Mouse (Mus musculus): ENCODE measurements around the gene Cdk2ap2. TPM values are rescaled to one million over a fixed set of nuclear protein-coding genes. Genes with fewer than 3 reads are reported as not detected.

Gene Cdk2ap2
- total RNA-seq, 2 experiments from 2014 or later: 34.5 to 37.8 TPM

DNA sequence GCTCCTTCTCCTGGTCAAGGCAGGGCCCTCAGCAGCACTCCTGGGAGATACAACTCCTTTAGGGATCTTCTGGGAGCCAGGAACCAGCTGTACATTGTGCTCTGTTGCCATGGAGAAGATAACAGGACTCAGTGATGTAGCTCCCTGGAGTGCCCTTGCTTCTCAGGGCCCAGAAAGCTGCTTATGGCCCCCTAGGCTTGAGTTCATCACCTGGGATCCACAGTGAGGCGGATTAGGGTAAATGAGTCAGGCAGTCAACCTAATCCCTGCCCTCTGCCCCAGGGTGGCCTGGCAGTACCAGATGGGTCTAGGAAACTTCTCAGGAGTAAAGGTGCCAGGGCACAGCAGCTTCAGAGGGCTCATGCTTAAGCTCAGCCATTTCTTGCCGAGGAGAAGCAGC lies 42.5 kb downstream of the Cdk2ap2 start, which contains the start of gene Gpr152:
Gpr152 (plus strand) TSS at position 342 of the 400 bp plus-strand sequence.
- no peak for DNase-seq

GRCm38 (mm10) chr19:4140147-4140546 lies 43.2 kb downstream of the Cdk2ap2 start:
- DNase-seq: no peak

DNA sequence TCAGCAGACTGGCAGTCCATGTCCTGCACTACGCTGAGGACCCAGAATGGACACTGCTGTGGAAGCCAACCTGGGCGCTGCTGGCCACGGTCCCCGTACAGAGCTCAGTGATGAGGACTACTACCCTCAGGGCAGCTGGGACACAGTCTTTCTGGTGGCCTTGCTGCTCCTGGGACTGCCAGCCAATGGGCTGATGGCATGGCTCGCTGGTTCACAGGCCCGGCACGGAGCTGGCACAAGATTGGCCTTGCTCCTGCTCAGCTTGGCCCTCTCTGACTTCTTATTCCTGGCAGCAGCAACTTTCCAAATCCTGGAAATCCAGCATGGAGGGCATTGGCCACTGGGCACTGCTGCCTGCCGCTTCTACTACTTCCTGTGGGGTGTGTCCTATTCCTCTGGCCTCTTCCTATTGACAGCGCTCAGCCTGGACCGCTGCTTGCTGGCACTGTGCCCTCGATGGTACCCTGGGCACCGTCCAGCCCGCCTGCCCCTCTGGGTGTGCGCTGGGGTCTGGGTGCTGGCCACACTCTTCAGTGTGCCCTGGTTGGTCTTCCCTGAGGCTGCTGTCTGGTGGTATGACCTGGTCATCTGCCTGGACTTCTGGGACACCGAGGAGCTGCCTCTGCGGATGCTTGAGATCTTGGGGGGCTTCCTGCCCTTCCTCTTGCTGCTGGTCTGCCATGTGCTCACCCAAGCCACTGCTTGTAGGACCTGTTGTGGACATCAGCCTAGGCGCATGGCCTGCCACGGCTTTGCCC lies 45.6 kb downstream of the Cdk2ap2 start:
- DNase-seq: no peak

GRCm38 (mm10) chr19:4143759-4144268 lies 46.8 kb downstream of the Cdk2ap2 start, which contains the start of gene Cabp4:
Gene Cabp4 (minus strand): TSS chr19:4144033.
- DNase-seq: no peak

- DNase-seq: peak; percentile 49 to 74
These were observed 47.8 kb downstream of the Cdk2ap2 start for GRCm38 (mm10) chr19:4144550-4145498.

DNA sequence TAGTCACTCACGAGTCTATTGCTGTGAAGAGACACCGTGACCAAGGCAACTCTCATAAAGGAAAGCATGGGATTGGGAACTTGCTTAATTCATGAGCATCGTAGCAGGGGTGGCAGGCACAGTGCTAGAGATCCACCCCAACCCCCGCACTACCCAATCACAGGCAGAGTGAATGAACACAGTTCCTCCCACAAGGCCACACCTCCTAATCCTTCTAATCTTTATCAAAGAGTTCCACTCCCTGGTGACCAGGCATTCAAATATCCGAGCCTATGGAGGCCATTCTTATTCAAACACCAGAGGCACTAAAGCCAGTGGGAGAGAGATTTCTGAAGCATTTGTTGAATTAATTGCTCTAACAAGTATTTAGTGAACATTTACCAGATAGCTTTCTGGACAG lies 49.0 kb downstream of the Cdk2ap2 start:
- no peak for DNase-seq

DNA sequence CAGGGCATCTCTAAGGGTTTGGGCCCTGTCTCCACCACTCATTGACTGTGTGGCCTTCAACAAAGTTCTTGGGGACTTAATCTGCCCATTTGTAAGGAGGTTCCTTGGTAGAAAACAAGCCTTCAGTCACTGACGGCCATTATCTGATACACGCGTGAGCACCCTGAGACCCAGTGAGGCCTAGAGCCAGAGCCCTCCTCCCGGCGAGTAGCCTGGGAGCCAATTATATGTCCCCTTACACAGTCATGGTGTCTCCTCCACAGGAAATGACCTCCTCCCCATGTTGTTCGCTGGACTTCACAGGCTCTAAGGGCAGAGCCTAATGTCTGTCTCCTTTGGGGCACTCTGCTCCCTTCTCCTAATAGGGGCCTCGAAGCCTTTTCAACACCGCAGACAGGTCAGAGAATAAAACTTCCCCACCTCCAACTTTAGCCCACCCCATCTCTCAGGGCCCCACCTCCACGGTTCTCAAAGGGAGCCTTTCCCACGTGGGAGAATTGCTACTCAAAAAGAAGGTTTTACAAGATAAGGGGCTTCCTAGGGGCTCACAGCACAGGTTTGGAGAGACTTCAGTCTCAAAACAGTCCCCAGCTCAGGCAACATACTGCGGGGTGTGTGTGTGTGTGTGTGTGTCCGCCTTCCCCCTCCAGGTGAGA lies 49.5 kb downstream of the Cdk2ap2 start:
- DNase-seq: no peak

DNA sequence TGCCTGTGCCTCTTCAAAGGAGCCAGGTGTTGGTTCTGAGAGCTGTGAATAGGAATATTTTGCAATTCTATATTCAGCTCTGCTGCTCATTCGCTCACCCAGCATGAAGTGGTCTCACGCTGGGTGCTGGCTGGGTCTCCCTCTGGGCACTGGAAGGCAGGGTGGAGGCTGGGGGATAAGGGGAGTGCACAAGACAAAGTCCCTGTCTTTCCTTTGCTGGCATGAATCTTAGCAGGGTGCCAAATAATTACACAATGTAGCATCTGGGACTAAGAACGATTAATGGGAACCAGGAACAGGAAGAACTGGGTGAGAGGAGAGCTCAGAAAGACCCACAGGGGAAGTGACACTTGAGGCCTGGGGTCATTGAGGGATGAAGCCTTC lies 50.0 kb downstream of the Cdk2ap2 start:
- DNase-seq: peak in 1 of 2 experiments; percentile 57

GRCm38 (mm10) chr19:4147782-4148490 lies 51.0 kb downstream of the Cdk2ap2 start:
- DNase-seq: peak in 1 of 2 experiments; percentile 38

GRCm38 (mm10) chr19:4148491-4148806 lies 51.5 kb downstream of the Cdk2ap2 start, which contains the start of gene Coro1b:
Gene Coro1b (plus strand): TSS chr19:4148619.
- peak; percentile 98 to 99 for DNase-seq

Other genes starting within 250 kb of the Cdk2ap2 start
- 10 to 100 TPM; 11.8 to 15.5 TPM for gene Chka, start 245.4 kb upstream of the Cdk2ap2 start, total RNA-seq (2021)
- 1 to 10 TPM; 8.0 to 9.2 TPM for gene Tcirg1, start 190.0 kb upstream of the Cdk2ap2 start, total RNA-seq (2021)
- 100 to 1,000 TPM; 489 to 502 TPM for gene Ndufs8, start 184.4 kb upstream of the Cdk2ap2 start, total RNA-seq (2021)
- 1 to 10 TPM; 1.3 to 2.0 TPM for gene Aldh3b1, start 167.4 kb upstream of the Cdk2ap2 start, total RNA-seq (2021)
- gene Unc93b1, start 162.0 kb upstream of the Cdk2ap2 start, total RNA-seq (2021): 10 to 100 TPM; 17.7 to 23.9 TPM
- gene Aldh3b3, start 138.5 kb upstream of the Cdk2ap2 start, total RNA-seq (2021): under 1 TPM; 0.28 to 0.30 TPM
- gene Aldh3b2, start 124.9 kb upstream of the Cdk2ap2 start, total RNA-seq (2021): under 1 TPM; 0.22 to 0.98 TPM
- 10 to 100 TPM; 24.3 to 28.5 TPM for gene Acy3, start 110.6 kb upstream of the Cdk2ap2 start, total RNA-seq (2021)
- gene Tbx10, start 104.4 kb upstream of the Cdk2ap2 start, total RNA-seq (2021): not detected
- 100 to 1,000 TPM; 162 to 166 TPM for gene Nudt8, start 96.6 kb upstream of the Cdk2ap2 start, total RNA-seq (2021)
- 1 to 10 TPM in 1 of 2 experiments, under 1 TPM in 1; 0.84 to 1.1 TPM for gene Gm49405, start 96.6 kb upstream of the Cdk2ap2 start, total RNA-seq (2021)
- 100 to 1,000 TPM; 241 to 281 TPM for gene Doc2g, start 93.9 kb upstream of the Cdk2ap2 start, total RNA-seq (2021)
- gene Ndufv1, start 84.4 kb upstream of the Cdk2ap2 start, total RNA-seq (2021): 1,000 to 10,000 TPM; 1,128 to 1,150 TPM
- gene Gstp1, start 59.2 kb upstream of the Cdk2ap2 start, total RNA-seq (2021): 100 to 1,000 TPM; 350 to 400 TPM
- gene Gstp2, start 51.2 kb upstream of the Cdk2ap2 start, total RNA-seq (2021): 100 to 1,000 TPM; 123 to 134 TPM
- not detected for gene Gstp3, start 37.6 kb upstream of the Cdk2ap2 start, total RNA-seq (2021)
- gene Cabp2, start 15.6 kb upstream of the Cdk2ap2 start, total RNA-seq (2021): not detected
- gene Pitpnm1, start 2.8 kb downstream of the Cdk2ap2 start, total RNA-seq (2021): 10 to 100 TPM; 16.1 to 21.2 TPM
- 10 to 100 TPM; 62.1 to 63.2 TPM for gene Aip, start 28.7 kb downstream of the Cdk2ap2 start, total RNA-seq (2021)
- gene Gpr152, start 42.6 kb downstream of the Cdk2ap2 start, total RNA-seq (2021): under 1 TPM in 1 of 2 experiments, not detected in 1; 0.08 TPM
- under 1 TPM; 0.12 to 0.13 TPM for gene Cabp4, start 46.9 kb downstream of the Cdk2ap2 start, total RNA-seq (2021)
- 10 to 100 TPM; 38.3 to 47.6 TPM for gene Coro1b, start 51.4 kb downstream of the Cdk2ap2 start, total RNA-seq (2021)
- gene Ptprcap, start 56.4 kb downstream of the Cdk2ap2 start, total RNA-seq (2021): 1 to 10 TPM in 1 of 2 experiments, under 1 TPM in 1; 0.69 to 8.4 TPM
- gene Rps6kb2, start 66.2 kb downstream of the Cdk2ap2 start, total RNA-seq (2021): 10 to 100 TPM; 13.1 to 17.1 TPM
- 10 to 100 TPM; 28.3 to 30.5 TPM for gene Carns1, start 78.3 kb downstream of the Cdk2ap2 start, total RNA-seq (2021)
- 10 to 100 TPM; 12.0 to 20.2 TPM for gene Tbc1d10c, start 94.1 kb downstream of the Cdk2ap2 start, total RNA-seq (2021)
- 100 to 1,000 TPM; 293 to 299 TPM for gene Ppp1ca, start 94.9 kb downstream of the Cdk2ap2 start, total RNA-seq (2021)
- 1 to 10 TPM; 4.5 to 4.8 TPM for gene Rad9a, start 104.5 kb downstream of the Cdk2ap2 start, total RNA-seq (2021)
- 1 to 10 TPM; 1.2 to 2.3 TPM for gene Clcf1, start 117.1 kb downstream of the Cdk2ap2 start, total RNA-seq (2021)
- not detected for gene AC109138.7, start 117.2 kb downstream of the Cdk2ap2 start, total RNA-seq (2021)
- 10 to 100 TPM in 1 of 2 experiments, 1 to 10 TPM in 1; 9.1 to 19.9 TPM for gene Pold4, start 134.7 kb downstream of the Cdk2ap2 start, total RNA-seq (2021)
- 1 to 10 TPM; 5.6 to 7.4 TPM for gene Ssh3, start 172.0 kb downstream of the Cdk2ap2 start, total RNA-seq (2021)
- gene Ankrd13d, start 186.0 kb downstream of the Cdk2ap2 start, total RNA-seq (2021): 1 to 10 TPM in 1 of 2 experiments, under 1 TPM in 1; 0.92 to 2.1 TPM
- gene Grk2, start 209.0 kb downstream of the Cdk2ap2 start, total RNA-seq (2021): 10 to 100 TPM; 45.9 to 54.9 TPM

Measured in heart, adult 18-20 months (tissue).